Mouse (Mus musculus) mouse embryonic stem cell (cell line): ENCODE data around the gene Zbtb6.

Experiments used
- in situ Hi-C, 2 experiments: fragments of 300-500 bp; cut with MboI; formaldehyde crosslinking; loops; 1 replicate in 1 of 2; 3 replicates in 1 of 2; pipeline ENCODE4 v1.14.3; 2019 to 2020; ENCODE audit warnings: low sequenced_read_pairs in 2 of 2, low pct_unique_long_range_greater_than_20kb in 1 of 2, mixed read lengths in 1 of 2; ENCODE audit not compliant: unreplicated experiment in 1 of 2

The Zbtb6 gene

DNA sequence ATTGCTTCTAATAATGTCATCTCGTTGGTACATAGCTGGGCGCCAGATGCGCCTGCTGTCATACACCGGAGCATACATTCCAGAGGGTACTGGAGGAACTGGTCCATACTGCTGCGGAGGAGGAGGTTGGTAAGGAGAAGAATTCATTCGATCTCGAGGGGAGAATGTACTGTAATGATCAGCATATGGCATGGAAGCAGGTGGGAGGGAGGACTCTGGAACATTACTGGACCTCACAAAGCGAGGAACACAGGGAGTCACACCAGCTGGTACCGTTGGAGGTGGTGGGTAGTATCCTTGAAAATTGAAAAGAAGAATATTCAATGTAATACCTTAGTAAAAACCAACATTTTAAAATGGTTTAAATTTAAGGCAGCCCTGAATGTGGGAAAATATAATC, 60.0 kb downstream of the Zbtb6 start:
- in situ Hi-C loops, result no loop called here

DNA sequence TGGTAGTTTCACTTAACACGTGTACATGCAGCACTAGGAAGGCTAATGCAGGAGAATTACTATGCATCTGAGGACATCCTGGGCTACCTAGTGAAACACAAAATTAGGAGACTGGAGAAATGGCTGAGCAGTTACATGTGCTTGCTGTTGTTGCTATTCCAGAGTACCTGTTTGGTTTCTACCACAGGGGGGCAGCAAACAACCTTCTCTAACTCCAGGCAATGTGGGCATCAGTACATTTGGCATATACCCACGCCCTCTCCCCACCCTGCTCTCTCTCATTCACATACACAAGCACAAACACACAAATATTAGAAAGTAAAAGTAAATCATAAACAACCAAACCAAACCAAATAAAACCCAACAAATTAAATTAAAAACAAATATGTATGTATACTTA, 62.8 kb downstream of the Zbtb6 start:
- in situ Hi-C loops, result no loop called here

DNA sequence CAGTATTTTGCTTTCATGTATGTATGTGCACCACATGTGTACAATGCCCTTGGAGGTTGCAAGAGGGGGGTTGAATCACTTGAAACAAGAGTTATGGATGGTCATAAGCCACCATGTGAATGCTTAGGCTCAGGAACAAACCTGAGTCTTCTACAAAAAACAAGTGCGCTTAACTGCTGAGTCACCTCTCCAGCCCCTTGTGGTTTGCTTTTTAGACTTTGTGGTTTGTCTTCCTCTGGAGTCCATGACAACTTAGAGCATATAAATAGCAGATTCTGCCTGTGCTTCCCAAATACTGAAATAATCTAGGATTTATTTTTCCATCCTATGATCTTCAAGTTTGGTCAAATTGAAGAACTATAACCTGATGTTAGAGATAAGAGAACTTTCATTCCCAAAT, 67.0 kb downstream of the Zbtb6 start:
- in situ Hi-C loops, result no loop called here
